Mouse (Mus musculus) cerebellum, adult 2 months (tissue): ENCODE measurements around the gene Elfn1. TPM values are rescaled to one million over a fixed set of nuclear protein-coding genes. Genes with fewer than 3 reads are reported as not detected.

Experiments
- DNase-seq, 2 experiments: peaks; one replicate each; pipeline ENCODE4 v3.0.0; 2021
- H3K27ac ChIP-seq: fragments of 200-500 bp; 2 replicates; pipeline ENCODE4 v1.5.1; 2012; ENCODE audit warnings: low read length, control low read depth, inconsistent platforms; ENCODE audit not compliant: insufficient read depth
- H3K27me3 ChIP-seq: fragments of 200-500 bp; 2 replicates; pipeline ENCODE4 v1.6.1; 2012; ENCODE audit warnings: inconsistent platforms, mild to moderate bottlenecking, low read length, moderate library complexity; ENCODE audit not compliant: control insufficient read depth, insufficient read depth
- H3K4me1 ChIP-seq: fragments of 200-500 bp; 2 replicates; pipeline ENCODE4 v1.6.1; 2011; ENCODE audit warnings: low read length; ENCODE audit not compliant: control insufficient read depth, insufficient read depth
- H3K4me3 ChIP-seq: fragments of 200-500 bp; replicated peaks from 2 replicates; pipeline ENCODE3; 2011; ENCODE audit warnings: mild to moderate bottlenecking, low read depth, low read length, control low read depth; ENCODE audit not compliant: insufficient read depth
- CTCF ChIP-seq: fragments of 200-500 bp; IDR thresholded peaks from 2 replicates; pipeline ENCODE4 v1.5.1; 2011; ENCODE audit warnings: low read depth, mild to moderate bottlenecking, control low read depth, low read length, moderate library complexity, borderline replicate concordance; ENCODE audit not compliant: insufficient read depth
- POLR2A ChIP-seq: fragments of 200-500 bp; IDR thresholded peaks from 2 replicates; pipeline ENCODE4 v1.6.1; 2011; ENCODE audit warnings: low read length, control low read depth, borderline replicate concordance; ENCODE audit not compliant: insufficient read depth
- WGBS: fragments of 180-500 bp; shearing (Covaris S2); methylation state at CpG from one replicate; pipeline ENCODE4 v1.1.7; 2018; 5-methylcytosine and 5-hydroxymethylcytosine counted together
- polyA plus RNA-seq: library from polyadenylated mRNA; depleted of rRNA; stranded (reverse); fragments of >200 nt; gene quantifications from 2 replicates; pipeline ENCODE4 v1.2.3, GENCODE M21; 2012

Gene Elfn1
- polyA plus RNA-seq, 1 experiment: 8.6 TPM

DNA sequence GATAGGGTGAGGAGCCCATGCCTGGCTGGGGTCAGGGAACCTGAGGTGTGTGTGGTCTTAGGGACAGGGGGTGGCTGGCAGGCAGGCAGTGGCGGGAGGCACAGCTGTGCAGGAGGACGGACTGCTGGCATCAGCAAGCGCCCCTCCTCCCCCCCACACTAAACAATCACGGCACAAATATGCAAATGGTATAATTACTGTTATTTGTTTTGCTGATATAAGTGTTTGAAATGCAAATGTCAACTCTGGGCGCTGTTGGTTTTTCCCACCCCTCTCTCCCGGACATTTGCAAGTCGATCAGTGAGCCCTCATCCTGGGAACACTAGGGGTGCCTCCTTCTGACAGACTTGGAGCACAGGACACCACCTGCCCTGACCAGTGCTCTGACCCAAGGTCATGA lies 37.0 kb downstream of the Elfn1 start:
- no peak for TF ChIP-seq CTCF
- TF ChIP-seq POLR2A: no peak
- no peak for DNase-seq
- H3K27ac ChIP-seq: no peak overlapping the region
- H3K4me1 ChIP-seq: peaks cover 30% of the 10 kb centered on the region
- no peak overlapping the region for H3K4me3 ChIP-seq
- no peaks in the 10 kb centered on the region for H3K27me3 ChIP-seq
- 51% methylated on average over 7 of the region's 7 CpGs for WGBS

DNA sequence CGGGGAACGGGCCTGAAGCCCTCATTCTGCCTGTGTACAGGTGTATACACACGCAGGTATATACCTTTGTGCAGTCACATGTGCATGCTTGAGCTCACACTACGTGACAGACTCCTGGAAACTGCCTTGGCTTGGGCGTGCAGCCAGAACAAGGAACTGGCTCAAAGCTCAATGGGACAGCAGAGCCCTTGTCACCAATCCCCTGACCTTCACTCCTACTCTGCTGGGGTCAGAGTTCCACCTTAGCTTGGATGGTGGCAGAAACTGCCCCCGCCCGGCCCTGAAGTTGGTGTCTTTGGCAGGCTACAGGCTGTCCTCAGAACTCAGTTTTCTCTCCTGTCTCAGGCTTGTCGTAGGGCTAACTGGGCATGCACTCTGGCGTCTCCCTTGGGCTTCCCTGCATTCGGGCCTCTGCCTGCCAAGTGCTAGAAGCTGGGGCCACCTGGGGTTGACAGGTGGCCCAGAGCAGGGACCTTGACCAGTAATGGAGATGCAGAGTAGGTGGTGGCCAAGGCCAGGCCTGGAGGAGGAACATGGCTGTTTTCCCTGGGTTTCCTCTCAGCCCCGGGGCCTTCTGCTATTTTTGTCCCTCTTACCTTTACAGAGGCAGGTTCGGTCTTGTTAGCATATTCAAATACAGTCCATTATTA lies 38.1 kb downstream of the Elfn1 start:
- DNase-seq: peak; percentile 64 to 66
- Histone ChIP-seq H3K27me3 (no peaks in the 10 kb centered on the region), H3K4me1 (peaks cover 34% of the 10 kb centered on the region), H3K4me3 (no peak overlapping the region), H3K27ac (no peak overlapping the region)
- TF ChIP-seq CTCF: no peak
- TF ChIP-seq POLR2A: no peak
- 28% methylated on average over 12 of the region's 12 CpGs for WGBS

DNA sequence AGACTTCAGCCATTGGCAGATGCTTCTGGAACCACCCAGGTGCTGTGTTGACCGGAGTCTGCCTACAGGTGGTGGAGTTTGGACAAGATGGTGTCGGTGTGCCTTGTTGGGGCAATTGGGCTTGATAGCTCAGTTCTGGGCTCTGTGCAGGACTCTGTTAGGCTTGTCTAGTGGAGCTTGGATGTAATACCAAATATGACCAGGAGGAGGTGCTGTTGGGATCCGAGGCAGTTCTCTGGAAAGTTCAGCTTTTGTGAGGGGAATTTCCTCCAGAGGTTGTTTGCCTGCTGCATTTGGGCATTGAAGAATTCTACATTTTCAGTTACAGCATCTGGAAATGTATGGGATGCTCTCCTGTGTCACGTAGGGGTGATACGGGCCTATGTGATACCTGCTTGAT lies 39.7 kb downstream of the Elfn1 start:
- 97% methylated on average over 5 of the region's 5 CpGs for WGBS
- Histone ChIP-seq H3K27me3 (no peaks in the 10 kb centered on the region), H3K27ac (no peak overlapping the region), H3K4me1 (peaks cover 34% of the 10 kb centered on the region), H3K4me3 (no peak overlapping the region)
- no peak for DNase-seq
- TF ChIP-seq CTCF (no peak), POLR2A (no peak)

DNA sequence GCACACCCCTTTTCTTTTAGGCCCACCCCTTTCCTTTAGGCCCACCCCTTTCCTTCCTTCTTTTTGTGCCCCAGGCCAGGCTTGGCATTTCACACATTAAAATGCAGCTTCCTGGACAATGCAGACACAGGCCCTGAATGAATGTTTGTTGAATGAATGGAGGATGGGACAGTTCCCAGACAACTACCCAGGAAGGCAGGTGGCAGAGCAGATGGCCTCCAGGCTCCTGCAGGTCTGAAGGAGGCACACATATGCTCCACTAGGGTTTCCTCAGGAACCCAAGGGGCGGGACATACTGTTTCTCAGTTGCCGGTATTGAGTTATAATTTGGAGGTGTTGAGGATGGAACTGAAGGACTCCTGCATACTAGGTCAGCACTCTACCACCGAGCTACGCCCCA lies 40.8 kb downstream of the Elfn1 start:
- WGBS: 19% methylated on average over 4 of the region's 4 CpGs
- H3K27ac ChIP-seq: no peak overlapping the region
- no peaks in the 10 kb centered on the region for H3K27me3 ChIP-seq
- TF ChIP-seq POLR2A (no peak), CTCF (peak; percentile 4; the same call in 1 of the 2 replicates)
- H3K4me1 ChIP-seq: peaks cover 34% of the 10 kb centered on the region
- DNase-seq: peak; percentile 94 to 96
- no peak overlapping the region for H3K4me3 ChIP-seq

DNA sequence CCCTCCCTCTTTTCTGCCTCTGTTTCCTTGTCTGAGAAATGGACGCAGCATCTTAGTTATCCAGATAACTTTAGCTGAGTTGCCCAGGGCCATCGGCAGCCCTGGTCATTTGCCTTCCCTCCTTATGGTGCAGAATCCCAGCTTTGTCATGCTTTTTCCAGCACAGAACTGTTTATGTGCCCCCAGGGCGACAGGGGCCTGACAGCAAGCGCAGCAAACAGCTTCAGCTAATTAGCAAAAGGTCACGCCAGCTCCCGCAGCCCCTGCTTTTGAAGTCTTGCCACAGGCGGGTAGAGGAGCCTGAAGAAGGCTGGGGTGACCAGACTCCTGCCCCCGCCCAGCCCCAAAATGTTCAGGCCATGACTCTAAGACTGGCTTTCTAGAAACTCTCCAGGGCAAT lies 41.6 kb downstream of the Elfn1 start:
- H3K4me1 ChIP-seq: peaks cover 34% of the 10 kb centered on the region
- DNase-seq: no peak
- WGBS: 80% methylated on average over 8 of the region's 8 CpGs
- no peak overlapping the region for H3K4me3 ChIP-seq
- TF ChIP-seq CTCF (no peak), POLR2A (no peak)
- no peaks in the 10 kb centered on the region for H3K27me3 ChIP-seq
- H3K27ac ChIP-seq: no peak overlapping the region

DNA sequence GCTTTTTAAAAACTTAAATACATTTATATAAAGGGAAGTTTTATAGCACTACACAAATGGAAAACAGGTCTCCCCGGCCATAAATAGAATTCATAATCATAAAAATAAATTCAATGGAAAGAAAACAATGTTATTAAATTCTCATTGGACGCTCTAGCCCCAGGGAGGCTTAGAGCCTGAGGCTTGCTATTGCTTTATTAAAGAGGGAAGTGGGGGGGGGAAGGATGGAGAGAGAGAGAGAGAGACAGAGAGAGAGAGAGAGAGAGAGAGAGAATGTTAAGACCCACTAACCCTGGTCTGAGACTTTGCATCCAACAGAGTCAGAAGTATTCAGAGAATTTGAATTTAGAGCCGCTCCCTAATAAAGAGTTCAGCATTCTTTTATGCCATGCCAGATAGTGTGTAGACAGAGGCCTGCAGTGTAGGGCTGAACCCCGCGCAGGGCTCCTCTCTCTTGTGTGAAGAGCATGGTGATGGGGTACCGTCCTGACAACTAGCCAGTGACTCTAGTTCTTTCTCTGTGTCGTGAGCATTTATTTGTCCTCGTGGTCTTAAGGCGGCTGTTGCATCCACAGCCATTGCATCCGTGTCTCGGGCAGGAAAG lies 42.3 kb downstream of the Elfn1 start:
- H3K27me3 ChIP-seq: no peaks in the 10 kb centered on the region
- no peak overlapping the region for H3K27ac ChIP-seq
- DNase-seq: no peak
- H3K4me1 ChIP-seq: peaks cover 34% of the 10 kb centered on the region
- 66% methylated on average over 11 of the region's 11 CpGs for WGBS
- H3K4me3 ChIP-seq: no peak overlapping the region
- TF ChIP-seq POLR2A: no peak
- TF ChIP-seq CTCF: no peak

DNA sequence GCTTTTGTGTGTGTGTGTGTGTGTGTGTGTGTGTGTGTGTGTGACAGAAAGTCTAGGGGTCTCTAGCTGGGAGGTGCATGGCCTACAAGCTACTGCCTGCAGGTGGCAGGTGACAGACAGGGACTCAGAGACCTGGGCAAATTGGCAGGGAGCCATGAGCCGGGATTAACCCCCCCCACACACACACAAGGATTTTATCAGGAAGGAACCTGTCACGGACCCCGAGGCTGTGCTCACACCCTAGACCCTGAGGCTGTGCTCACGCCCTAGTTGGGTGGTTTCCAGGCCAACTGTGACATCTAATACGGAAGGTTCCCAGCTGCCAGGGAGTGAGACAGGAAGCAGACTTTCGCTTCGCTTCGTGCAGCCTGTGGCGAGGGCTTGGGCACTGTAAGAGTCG lies 49.1 kb downstream of the Elfn1 start:
- 3% methylated on average over 10 of the region's 10 CpGs for WGBS
- DNase-seq: peak in 1 of 2 experiments; percentile 36
- Histone ChIP-seq H3K27ac (no peak overlapping the region), H3K27me3 (no peaks in the 10 kb centered on the region), H3K4me1 (peaks cover 7% of the 10 kb centered on the region; the same call in 1 of the 2 replicates), H3K4me3 (peak overlapping the region; percentile 12)
- TF ChIP-seq POLR2A (no peak), CTCF (peak; percentile 10; the same call in 1 of the 2 replicates)

DNA sequence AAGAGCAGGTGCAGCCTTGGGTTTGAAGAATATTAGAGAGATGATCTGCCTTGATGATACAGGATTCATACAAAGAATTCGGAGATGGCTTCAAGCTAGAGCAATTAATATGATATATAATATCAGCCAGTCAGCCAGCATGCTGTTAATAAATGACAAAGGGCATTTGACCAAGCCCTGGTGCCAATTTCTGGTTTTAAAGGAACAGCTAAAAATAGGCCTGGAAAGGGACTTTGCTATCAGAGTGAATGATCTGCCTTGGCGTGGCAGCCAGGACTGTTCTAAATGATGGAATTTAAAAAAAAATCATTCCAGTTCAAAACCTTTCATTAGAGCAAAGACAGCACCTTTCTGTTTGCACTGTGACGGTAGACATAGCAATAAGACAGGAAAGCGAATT lies 52.0 kb downstream of the Elfn1 start:
- H3K27ac ChIP-seq: no peak overlapping the region
- no peak for TF ChIP-seq POLR2A
- TF ChIP-seq CTCF: no peak
- 98% methylated on average over 4 of the region's 4 CpGs for WGBS
- H3K27me3 ChIP-seq: no peaks in the 10 kb centered on the region
- DNase-seq: no peak
- no peak overlapping the region for H3K4me3 ChIP-seq
- peaks cover 7% of the 10 kb centered on the region; the same call in 1 of the 2 replicates for H3K4me1 ChIP-seq
